Mouse (Mus musculus) spleen, postnatal 10 days (tissue): ENCODE measurements around the gene Gucy2c.
A peak's percentile ranks its signal among the peaks of the same experiment; 100 is the strongest.

Source experiments
- DNase-seq, 2 experiments: peaks; one replicate each; pipeline ENCODE4 v3.0.0; 2021 to 2022; ENCODE audit warnings: low spot score in 2 of 2

The Gucy2c gene

GRCm38 (mm10) chr6:136781377-136781986 lies at the start of gene Gucy2c:
Gene Gucy2c (minus strand): TSS chr6:136781765.
- no peak for DNase-seq

GRCm38 (mm10) chr6:136828681-136829080 lies 47.1 kb upstream of the Gucy2c start:
- no peak for DNase-seq

- DNase-seq, result peak; percentile 88 to 95
Measured at GRCm38 (mm10) chr6:136827881-136828561, 46.5 kb upstream of the Gucy2c start, which contains the start of gene Wbp11. Gene Wbp11 (minus strand): TSS chr6:136828233.

GRCm38 (mm10) chr6:136827516-136827880 lies 45.9 kb upstream of the Gucy2c start, which contains the start of gene BC049715:
Gene BC049715 (plus strand): TSS chr6:136827626.
- no peak for DNase-seq

- no peak for DNase-seq
Measured at GRCm38 (mm10) chr6:136827116-136827515, 45.6 kb upstream of the Gucy2c start.

GRCm38 (mm10) chr6:136824987-136825386 lies 43.4 kb upstream of the Gucy2c start:
- DNase-seq, result no peak

GRCm38 (mm10) chr6:136821086-136821485 lies 39.5 kb upstream of the Gucy2c start:
- no peak for DNase-seq

GRCm38 (mm10) chr6:136820381-136820780 lies 38.8 kb upstream of the Gucy2c start:
- no peak for DNase-seq

- no peak for DNase-seq
Measured at GRCm38 (mm10) chr6:136817549-136817948, 36.0 kb upstream of the Gucy2c start.

- DNase-seq, result no peak
Measured at GRCm38 (mm10) chr6:136816826-136817225, 35.3 kb upstream of the Gucy2c start.

- no peak for DNase-seq
Measured at GRCm38 (mm10) chr6:136815381-136815780, 33.8 kb upstream of the Gucy2c start.

- no peak for DNase-seq
Measured at GRCm38 (mm10) chr6:136813117-136813516, 31.6 kb upstream of the Gucy2c start.

- DNase-seq, result no peak
Measured at GRCm38 (mm10) chr6:136811196-136811595, 29.6 kb upstream of the Gucy2c start.

- DNase-seq, result no peak
Measured at GRCm38 (mm10) chr6:136809673-136810072, 28.1 kb upstream of the Gucy2c start.

- peak in 1 of 2 experiments; percentile 69 for DNase-seq
Measured at GRCm38 (mm10) chr6:136809077-136809476, 27.5 kb upstream of the Gucy2c start.

GRCm38 (mm10) chr6:136808631-136809046 lies 27.1 kb upstream of the Gucy2c start:
- peak; percentile 69 to 72 for DNase-seq

- peak; percentile 98 for DNase-seq
Measured at GRCm38 (mm10) chr6:136808014-136808417, 26.5 kb upstream of the Gucy2c start, which contains the start of gene H2afj. Gene H2afj (plus strand): TSS chr6:136808244.

- no peak for DNase-seq
Measured at GRCm38 (mm10) chr6:136807395-136808013, 25.9 kb upstream of the Gucy2c start.

- DNase-seq, result no peak
Measured at GRCm38 (mm10) chr6:136806819-136807218, 25.3 kb upstream of the Gucy2c start.

GRCm38 (mm10) chr6:136805409-136805775 lies 23.8 kb upstream of the Gucy2c start:
- DNase-seq, result no peak

- peak in 1 of 2 experiments; percentile 38 for DNase-seq
Measured at GRCm38 (mm10) chr6:136804705-136805408, 23.3 kb upstream of the Gucy2c start.
